Mouse (Mus musculus): ENCODE results near the gene Ocrl. TPM values are rescaled to one million over a fixed set of nuclear protein-coding genes. Genes with fewer than 3 reads are reported as not detected.

The Ocrl gene
- polyA plus RNA-seq, 1 experiment from 2014 or later: 14.1 TPM

- Histone ChIP-seq H3K27ac (ENCODE audit: low read depth, low read length) (no peak overlapping the region), H3K4me2 (no peak overlapping the region), H3K4me3 (ENCODE audit: low read depth, low read length) (no peak overlapping the region), H3K9me3 (replicated peaks; ENCODE audit: control insufficient read depth, low read length) (no peaks in the 10 kb centered on the region), H3K9ac (ENCODE audit: low read depth, low read length) (no peak overlapping the region), H3K4me1 (ENCODE audit: control insufficient read depth, insufficient read depth, low read length) (no peaks in the 10 kb centered on the region), H3K36me3 (ENCODE audit: control insufficient read depth, insufficient read depth, low read length) (no peaks in the 10 kb centered on the region), H3K27me3 (ENCODE audit: control insufficient read depth, insufficient read depth, low read length) (no peaks in the 10 kb centered on the region)
- 81% methylated on average over 8 of the region's 8 CpGs for WGBS (ENCODE audit: insufficient replicate concordance)
- no peak for ATAC-seq (replicated peaks; ENCODE audit: insufficient number of reproducible peaks, low FRiP score, low TSS enrichment)
Observed at GRCm38 (mm10) chrX:47998412-47998811, 86.2 kb downstream of the Ocrl start.

- WGBS (ENCODE audit: insufficient replicate concordance): 69% methylated on average over 7 of the region's 7 CpGs
- no peaks in the 10 kb centered on the region for H3K4me1 ChIP-seq (ENCODE audit: control insufficient read depth, insufficient read depth, low read length)
- H3K36me3 ChIP-seq (ENCODE audit: control insufficient read depth, insufficient read depth, low read length): no peaks in the 10 kb centered on the region
- no peaks in the 10 kb centered on the region for H3K9me3 ChIP-seq (replicated peaks; ENCODE audit: control insufficient read depth, low read length)
- H3K27ac ChIP-seq (ENCODE audit: low read depth, low read length): no peak overlapping the region
- ATAC-seq (replicated peaks; ENCODE audit: insufficient number of reproducible peaks, low FRiP score, low TSS enrichment): no peak
- H3K27me3 ChIP-seq (ENCODE audit: control insufficient read depth, insufficient read depth, low read length): no peaks in the 10 kb centered on the region
- no peak overlapping the region for H3K4me2 ChIP-seq
- no peak overlapping the region for H3K9ac ChIP-seq (ENCODE audit: low read depth, low read length)
- no peak overlapping the region for H3K4me3 ChIP-seq (ENCODE audit: low read depth, low read length)
Observed at GRCm38 (mm10) chrX:48001151-48001550, 89.0 kb downstream of the Ocrl start.

- ATAC-seq (replicated peaks; ENCODE audit: insufficient number of reproducible peaks, low FRiP score, low TSS enrichment): no peak
- no peak overlapping the region for H3K9ac ChIP-seq (ENCODE audit: low read depth, low read length)
- no peak overlapping the region for H3K4me2 ChIP-seq
- H3K27me3 ChIP-seq (ENCODE audit: control insufficient read depth, insufficient read depth, low read length): no peaks in the 10 kb centered on the region
- no peak overlapping the region for H3K27ac ChIP-seq (ENCODE audit: low read depth, low read length)
- no peaks in the 10 kb centered on the region for H3K9me3 ChIP-seq (replicated peaks; ENCODE audit: control insufficient read depth, low read length)
- no peak overlapping the region for H3K4me3 ChIP-seq (ENCODE audit: low read depth, low read length)
- H3K4me1 ChIP-seq (ENCODE audit: control insufficient read depth, insufficient read depth, low read length): no peaks in the 10 kb centered on the region
- WGBS (ENCODE audit: insufficient replicate concordance): 70% methylated on average over 1 of the region's 1 CpGs
- no peaks in the 10 kb centered on the region for H3K36me3 ChIP-seq (ENCODE audit: control insufficient read depth, insufficient read depth, low read length)
Observed at GRCm38 (mm10) chrX:48004786-48005185, 92.6 kb downstream of the Ocrl start.

GRCm38 (mm10) chrX:48006062-48006461 lies 93.9 kb downstream of the Ocrl start:
- H3K9me3 ChIP-seq (replicated peaks; ENCODE audit: control insufficient read depth, low read length): no peaks in the 10 kb centered on the region
- no peak for ATAC-seq (replicated peaks; ENCODE audit: insufficient number of reproducible peaks, low FRiP score, low TSS enrichment)
- no peaks in the 10 kb centered on the region for H3K27me3 ChIP-seq (ENCODE audit: control insufficient read depth, insufficient read depth, low read length)
- H3K4me3 ChIP-seq (ENCODE audit: low read depth, low read length): no peak overlapping the region
- H3K27ac ChIP-seq (ENCODE audit: low read depth, low read length): no peak overlapping the region
- no peak overlapping the region for H3K9ac ChIP-seq (ENCODE audit: low read depth, low read length)
- H3K4me1 ChIP-seq (ENCODE audit: control insufficient read depth, insufficient read depth, low read length): no peaks in the 10 kb centered on the region
- WGBS (ENCODE audit: insufficient replicate concordance): 46% methylated on average over 8 of the region's 8 CpGs
- H3K36me3 ChIP-seq (ENCODE audit: control insufficient read depth, insufficient read depth, low read length): no peaks in the 10 kb centered on the region
- H3K4me2 ChIP-seq: no peak overlapping the region

GRCm38 (mm10) chrX:48011656-48012055 lies 99.5 kb downstream of the Ocrl start:
- no peak for ATAC-seq (replicated peaks; ENCODE audit: insufficient number of reproducible peaks, low FRiP score, low TSS enrichment)
- no peak overlapping the region for H3K9ac ChIP-seq (ENCODE audit: low read depth, low read length)
- no peak overlapping the region for H3K4me3 ChIP-seq (ENCODE audit: low read depth, low read length)
- H3K36me3 ChIP-seq (ENCODE audit: control insufficient read depth, insufficient read depth, low read length): no peaks in the 10 kb centered on the region
- H3K4me2 ChIP-seq: no peak overlapping the region
- H3K27ac ChIP-seq (ENCODE audit: low read depth, low read length): no peak overlapping the region
- no peaks in the 10 kb centered on the region for H3K4me1 ChIP-seq (ENCODE audit: control insufficient read depth, insufficient read depth, low read length)
- WGBS (ENCODE audit: insufficient replicate concordance): 87% methylated on average over 3 of the region's 3 CpGs
- H3K27me3 ChIP-seq (ENCODE audit: control insufficient read depth, insufficient read depth, low read length): 0 out of 2 replicates have a peak, but pooled peaks cover 3% of the 10 kb centered on the region
- H3K9me3 ChIP-seq (replicated peaks; ENCODE audit: control insufficient read depth, low read length): no peaks in the 10 kb centered on the region

Other genes with a start within 250 kb of the Ocrl start
- gene Smarca1, start 19.4 kb upstream of the Ocrl start, polyA plus RNA-seq (2014; fragmentation: Nextera tagmentation; extraction: Ambion mirVana): 26.2 and 28.8 TPM in 2 replicates
- gene Apln, start 122.5 kb downstream of the Ocrl start, polyA plus RNA-seq (2014; fragmentation: Nextera tagmentation; extraction: Ambion mirVana): 0.84 and 0.93 TPM in 2 replicates
- gene Xpnpep2, start 196.3 kb downstream of the Ocrl start, polyA plus RNA-seq (2014; fragmentation: Nextera tagmentation; extraction: Ambion mirVana): 0.55 and 0.72 TPM in 2 replicates
- gene Sash3, start 234.0 kb downstream of the Ocrl start, polyA plus RNA-seq (2014; fragmentation: Nextera tagmentation; extraction: Ambion mirVana): 0.76 and 1.0 TPM in 2 replicates